Mouse (Mus musculus) frontal cortex, adult (tissue): ENCODE data around the gene Ankrd35.
A peak's percentile ranks its signal among the peaks of the same experiment; 100 is the strongest.
"Not testable (repeated sequence)": the region's sequence is repeated elsewhere in the genome, so short reads cannot be mapped to it uniquely, and the experiment has no call there.

ENCODE experiments used
- ATAC-seq: cut with Nextera tagmentation; 2 replicates; pipeline ENCODE4 v1.9.2; 2017; ENCODE audit warnings: mild to moderate bottlenecking, moderate library complexity, mixed read lengths; ENCODE audit not compliant: low TSS enrichment

The Ankrd35 gene

GRCm38 (mm10) chr3:96704778-96705177 lies 34.8 kb downstream of the Ankrd35 start:
- ATAC-seq, result no peak

GRCm38 (mm10) chr3:96706217-96706616 lies 36.3 kb downstream of the Ankrd35 start:
- no peak for ATAC-seq

GRCm38 (mm10) chr3:96706984-96707383 lies 37.1 kb downstream of the Ankrd35 start:
- ATAC-seq, result no peak

GRCm38 (mm10) chr3:96707903-96708683 lies 38.2 kb downstream of the Ankrd35 start, which contains the start of gene Nudt17:
TSS of gene Nudt17 (minus strand) at chr3:96708562.
- peak; percentile 66 for ATAC-seq

GRCm38 (mm10) chr3:96708684-96709064 lies 38.7 kb downstream of the Ankrd35 start:
- no peak for ATAC-seq

GRCm38 (mm10) chr3:96714286-96714685 lies 44.4 kb downstream of the Ankrd35 start:
- no peak for ATAC-seq

GRCm38 (mm10) chr3:96715854-96716253 lies 45.9 kb downstream of the Ankrd35 start:
- ATAC-seq, result no peak

GRCm38 (mm10) chr3:96719173-96719572 lies 49.2 kb downstream of the Ankrd35 start:
- ATAC-seq, result peak; percentile 80

GRCm38 (mm10) chr3:96727343-96727827 lies 57.5 kb downstream of the Ankrd35 start, which contains the start of the genes Polr3c and Rnf115:
TSS of gene Polr3c (minus strand) at chr3:96727628.
TSS of gene Rnf115 (plus strand) at chr3:96727664.
- ATAC-seq, result peak; percentile 92

- peak; percentile 44 for ATAC-seq
Measured at GRCm38 (mm10) chr3:96727828-96728633, 58.1 kb downstream of the Ankrd35 start.

- peak; percentile 18; the same call in 1 of the 2 replicates for ATAC-seq
Measured at GRCm38 (mm10) chr3:96728634-96729402, 58.9 kb downstream of the Ankrd35 start.

GRCm38 (mm10) chr3:96729403-96729784 lies 59.5 kb downstream of the Ankrd35 start:
- ATAC-seq, result no peak

- no peak for ATAC-seq
Measured at GRCm38 (mm10) chr3:96730785-96731184, 60.9 kb downstream of the Ankrd35 start.

- ATAC-seq, result no peak
Measured at GRCm38 (mm10) chr3:96733984-96734383, 64.1 kb downstream of the Ankrd35 start.

GRCm38 (mm10) chr3:96735200-96735599 lies 65.3 kb downstream of the Ankrd35 start:
- peak; percentile 75 for ATAC-seq

GRCm38 (mm10) chr3:96737013-96737740 lies 67.2 kb downstream of the Ankrd35 start:
- ATAC-seq, result no peak

- ATAC-seq, result no peak
Measured at GRCm38 (mm10) chr3:96737995-96738394, 68.1 kb downstream of the Ankrd35 start.

- ATAC-seq, result not testable (repeated sequence)
Measured at GRCm38 (mm10) chr3:96740279-96740678, 70.3 kb downstream of the Ankrd35 start.
